In genomic region chr11:77077331-77077730, GRCm38 (mm10) we compare ENCODE assay signal across 8 mouse cellular contexts. TPM values are rescaled to one million over a fixed set of nuclear protein-coding genes. Genes with fewer than 3 reads are reported as not detected.
DNase-seq lines count a peak whose midpoint lies in the region; ATAC-seq and TF ChIP-seq lines count a peak whose summit lies in the region.
"Not testable (repeated sequence)": the region's sequence is repeated elsewhere in the genome, so short reads cannot be mapped to it uniquely, and the experiment has no call there.

No protein-coding gene starts in this region.

- peaks cover 18 to 35% of the 10 kb centered on the region in 2 experiments for H3K36me3 ChIP-seq in CH12.LX (replicated peaks in 1 of 2; ENCODE audit: control insufficient read depth in 1 of 2, insufficient read depth in 1 of 2, low read length in 1 of 2)
- not testable (repeated sequence) for H3K36me3 ChIP-seq in embryonic facial prominence, embryonic 11.5 days (replicated peaks; ENCODE audit: control insufficient read depth, insufficient read depth, low read depth, low read length); forebrain, embryonic 16.5 days (ENCODE audit: control insufficient read depth, insufficient read depth); liver, embryonic 11.5 days (ENCODE audit: control insufficient read depth, insufficient read depth, low read length)
- peaks cover 40% of the 10 kb centered on the region for H3K36me3 ChIP-seq in hindbrain, embryonic 10.5 days
- H3K36me3 ChIP-seq in kidney, embryonic 14.5 days (ENCODE audit: control insufficient read depth, insufficient read depth, low read length) = peaks cover 35% of the 10 kb centered on the region
- H3K36me3 ChIP-seq in megakaryocyte, embryonic 14.5 days (replicated peaks; ENCODE audit: low read length) = peaks cover 39% of the 10 kb centered on the region
- peaks cover 11% of the 10 kb centered on the region for H3K36me3 ChIP-seq in neural tube, embryonic 14.5 days (ENCODE audit: control insufficient read depth, insufficient read depth, low read length)

- TF ChIP-seq EP300 in CH12.LX (IDR thresholded peaks at IDR 0.05; ENCODE audit: low read length) = not testable (repeated sequence)

- ATAC-seq in embryonic facial prominence, embryonic 11.5 days (replicated peaks; ENCODE audit: insufficient number of reproducible peaks, low FRiP score, low TSS enrichment, low read depth); forebrain, embryonic 16.5 days; kidney, embryonic 14.5 days (ENCODE audit: low FRiP score, low TSS enrichment); liver, embryonic 11.5 days (replicated peaks; ENCODE audit: low FRiP score); neural tube, embryonic 14.5 days (ENCODE audit: low read depth): not testable (repeated sequence)

- not testable (repeated sequence) for DNase-seq in CH12.LX (ENCODE audit: extremely low read depth); embryonic facial prominence, embryonic 11.5 days (ENCODE audit: low spot score); hindbrain, embryonic 10.5 days (ENCODE audit: low spot score); liver, embryonic 11.5 days (ENCODE audit: low spot score)

- TF ChIP-seq POLR2A in CH12.LX (IDR thresholded peaks at IDR 0.05; ENCODE audit: low read depth, low read length) = not testable (repeated sequence)

- peaks cover 14% of the 10 kb centered on the region for H3K27me3 ChIP-seq in CH12.LX (replicated peaks)
- not testable (repeated sequence) for H3K27me3 ChIP-seq in embryonic facial prominence, embryonic 11.5 days (ENCODE audit: control insufficient read depth, insufficient read depth, low read length); forebrain, embryonic 16.5 days (replicated peaks; ENCODE audit: control insufficient read depth, insufficient read depth, low read length); hindbrain, embryonic 10.5 days (ENCODE audit: insufficient read depth, poor library complexity, severe bottlenecking); kidney, embryonic 14.5 days (ENCODE audit: control insufficient read depth, insufficient read depth, low read length); liver, embryonic 11.5 days (replicated peaks; ENCODE audit: control insufficient read depth, insufficient read depth, low read length); megakaryocyte, embryonic 14.5 days (replicated peaks); neural tube, embryonic 14.5 days (ENCODE audit: control insufficient read depth, insufficient read depth, low read length)

- H3K4me3 ChIP-seq in CH12.LX (replicated peaks in 1 of 3; ENCODE audit: low read depth in 2 of 3, low read length in 2 of 3, poor library complexity in 1 of 3) = peak overlapping the region; percentile 81 to 89 (median 83)
- peak overlapping the region; percentile 76 for H3K4me3 ChIP-seq in embryonic facial prominence, embryonic 11.5 days (ENCODE audit: low read depth, low read length)
- H3K4me3 ChIP-seq in forebrain, embryonic 16.5 days (replicated peaks; ENCODE audit: low read length) = peak overlapping the region; percentile 54
- peak overlapping the region; percentile 85 for H3K4me3 ChIP-seq in hindbrain, embryonic 10.5 days
- peak overlapping the region; percentile 89 for H3K4me3 ChIP-seq in kidney, embryonic 14.5 days (ENCODE audit: low read length)
- H3K4me3 ChIP-seq in liver, embryonic 11.5 days (ENCODE audit: low read depth, low read length) = peak overlapping the region; percentile 77
- peak overlapping the region; percentile 96 for H3K4me3 ChIP-seq in megakaryocyte, embryonic 14.5 days (replicated peaks)
- peak overlapping the region; percentile 92 for H3K4me3 ChIP-seq in neural tube, embryonic 14.5 days (ENCODE audit: low read depth, low read length)

- peaks cover 0 to 30% of the 10 kb centered on the region in 2 experiments; a peak in 2 of 4 replicates for H3K4me1 ChIP-seq in CH12.LX (ENCODE audit: control insufficient read depth in 1 of 2, insufficient read depth in 2 of 2)
- not testable (repeated sequence) for H3K4me1 ChIP-seq in embryonic facial prominence, embryonic 11.5 days (ENCODE audit: control insufficient read depth, insufficient read depth, low read length); forebrain, embryonic 16.5 days (replicated peaks; ENCODE audit: control insufficient read depth, insufficient read depth, low read length); kidney, embryonic 14.5 days (ENCODE audit: control insufficient read depth, insufficient read depth, low read length); liver, embryonic 11.5 days (replicated peaks; ENCODE audit: control insufficient read depth, insufficient read depth, low read length); neural tube, embryonic 14.5 days (ENCODE audit: control insufficient read depth, insufficient read depth, low read length)
- peaks cover 14% of the 10 kb centered on the region for H3K4me1 ChIP-seq in hindbrain, embryonic 10.5 days (replicated peaks)
- peaks cover 20% of the 10 kb centered on the region for H3K4me1 ChIP-seq in megakaryocyte, embryonic 14.5 days

- TF ChIP-seq CTCF in CH12.LX (conservative IDR thresholded peaks at IDR 0.05 in 1 of 2, IDR thresholded peaks at IDR 0.05 in 1 of 2; ENCODE audit: low read depth in 2 of 2, low read length in 2 of 2) = not testable (repeated sequence)

- not testable (repeated sequence) for H3K27ac ChIP-seq in CH12.LX (ENCODE audit: insufficient read depth, low read depth); embryonic facial prominence, embryonic 11.5 days (replicated peaks; ENCODE audit: low read depth, low read length); forebrain, embryonic 16.5 days (ENCODE audit: low read length); kidney, embryonic 14.5 days (ENCODE audit: low read depth, low read length); liver, embryonic 11.5 days (ENCODE audit: low read depth, low read length)
- peak overlapping the region; percentile 94 for H3K27ac ChIP-seq in hindbrain, embryonic 10.5 days
- peak overlapping the region; percentile 95; the same call in 1 of the 2 replicates for H3K27ac ChIP-seq in neural tube, embryonic 14.5 days (ENCODE audit: low read depth, low read length)

- TF ChIP-seq RAD21 in CH12.LX (IDR thresholded peaks at IDR 0.05; ENCODE audit: low read depth, low read length) = not testable (repeated sequence)

- in situ Hi-C loops in CH12.LX (cut with MboI; ENCODE audit: low pct_ligation_motif_present, low pct_unique_long_range_greater_than_20kb, low sequenced_read_pairs) = not testable (repeated sequence)

- peak overlapping the region; percentile 72 for H3K4me2 ChIP-seq in CH12.LX (ENCODE audit: insufficient read depth, low read depth, poor library complexity, severe bottlenecking)
- peak overlapping the region; percentile 82 for H3K4me2 ChIP-seq in embryonic facial prominence, embryonic 11.5 days (ENCODE audit: low read depth, low read length)
- peak overlapping the region; percentile 87 for H3K4me2 ChIP-seq in forebrain, embryonic 16.5 days (ENCODE audit: low read length)
- peak overlapping the region; percentile 82 for H3K4me2 ChIP-seq in kidney, embryonic 14.5 days (replicated peaks; ENCODE audit: low read depth, low read length)
- peak overlapping the region; percentile 76 for H3K4me2 ChIP-seq in liver, embryonic 11.5 days
- H3K4me2 ChIP-seq in neural tube, embryonic 14.5 days (ENCODE audit: low read depth, low read length) = peak overlapping the region; percentile 89

- peaks cover 22% of the 10 kb centered on the region for H3K79me2 ChIP-seq in CH12.LX (replicated peaks; ENCODE audit: control insufficient read depth, extremely low read depth, insufficient read depth, poor library complexity, severe bottlenecking)

- dilution Hi-C loops in CH12.LX (cut with MboI; ENCODE audit: extremely low pct_ligation_motif_present, extremely low pct_unique_long_range_greater_than_20kb, low sequenced_read_pairs) = not testable (repeated sequence)

- 53% methylated on average over 4 of the region's 4 CpGs for WGBS in embryonic facial prominence, embryonic 11.5 days
- WGBS in forebrain, embryonic 16.5 days = 49% methylated on average over 4 of the region's 4 CpGs
- 57% methylated on average over 4 of the region's 4 CpGs for WGBS in hindbrain, embryonic 10.5 days
- 54% methylated on average over 4 of the region's 4 CpGs for WGBS in kidney, embryonic 14.5 days
- WGBS in liver, embryonic 11.5 days = 54% methylated on average over 4 of the region's 4 CpGs
- 62% methylated on average over 4 of the region's 4 CpGs for WGBS in neural tube, embryonic 14.5 days

- peak overlapping the region; percentile 90 for H3K9ac ChIP-seq in CH12.LX (ENCODE audit: insufficient read depth, low read depth)
- peak overlapping the region; percentile 92 for H3K9ac ChIP-seq in embryonic facial prominence, embryonic 11.5 days (replicated peaks; ENCODE audit: low read length)
- peak overlapping the region; percentile 90 for H3K9ac ChIP-seq in forebrain, embryonic 16.5 days (replicated peaks; ENCODE audit: low read depth, low read length)
- peak overlapping the region; percentile 89 for H3K9ac ChIP-seq in kidney, embryonic 14.5 days (ENCODE audit: low read depth, low read length)
- H3K9ac ChIP-seq in liver, embryonic 11.5 days (ENCODE audit: low read depth, low read length) = peak overlapping the region; percentile 77
- H3K9ac ChIP-seq in neural tube, embryonic 14.5 days (replicated peaks; ENCODE audit: low read depth, low read length) = peak overlapping the region; percentile 70; the same call in 1 of the 2 replicates

- H3K9me3 ChIP-seq in CH12.LX (replicated peaks; ENCODE audit: low read length); embryonic facial prominence, embryonic 11.5 days (replicated peaks; ENCODE audit: control insufficient read depth, low read length); forebrain, embryonic 16.5 days (ENCODE audit: control insufficient read depth, low read length); hindbrain, embryonic 10.5 days; kidney, embryonic 14.5 days (ENCODE audit: control insufficient read depth, low read length); liver, embryonic 11.5 days (ENCODE audit: control insufficient read depth, low read length); megakaryocyte, embryonic 14.5 days; neural tube, embryonic 14.5 days (ENCODE audit: control insufficient read depth, low read length): not testable (repeated sequence)

RNA-seq across cellular contexts. Expression of gene Nsrp1, which starts 0.9 kb away (rescaled TPM):
- total RNA-seq in CH12.LX (2012; rRNA removed) (17.6 and 21.9 TPM in 2 replicates), CH12.LX (2014; rRNA removed) (8.8 and 9.3 TPM in 2 replicates)
- polyA plus RNA-seq in CH12.LX (2012; ENCODE audit: insufficient read length, low read depth) = 45.7 and 58.4 TPM in 2 replicates
- 59.8 and 63.1 TPM in 2 replicates for polyA plus RNA-seq in embryonic facial prominence, embryonic 11.5 days (2014; fragmentation: Nextera tagmentation; extraction: Ambion mirVana)
- polyA plus RNA-seq in forebrain, embryonic 16.5 days (2015; fragmentation: Nextera tagmentation; extraction: Ambion mirVana) = 50.2 and 50.9 TPM in 2 replicates
- 37.1 and 57.0 TPM in 2 replicates for polyA plus RNA-seq in hindbrain, embryonic 10.5 days (2016; fragmentation: Nextera tagmentation; extraction: Ambion mirVana)
- polyA plus RNA-seq in kidney, embryonic 14.5 days (2014; fragmentation: Nextera tagmentation; extraction: Ambion mirVana) = 78.5 and 88.1 TPM in 2 replicates
- polyA plus RNA-seq in liver, embryonic 11.5 days (2014; fragmentation: Nextera tagmentation; extraction: Ambion mirVana) = 37.4 and 45.6 TPM in 2 replicates
- 7.0 TPM in 1 of 2 replicates, not detected in the other for polyA plus RNA-seq in megakaryocyte, embryonic 14.5 days (2012; ENCODE audit: insufficient read depth, low replicate concordance)
- polyA plus RNA-seq in neural tube, embryonic 14.5 days (2014; fragmentation: Nextera tagmentation; extraction: Ambion mirVana) = 50.3 and 50.6 TPM in 2 replicates
